Mouse (Mus musculus): ENCODE data around the gene Cab39.

- TF ChIP-seq CTCF (IDR thresholded peaks at IDR 0.05; ENCODE audit: low read depth, low read length) (no peak), GATA1 (IDR thresholded peaks at IDR 0.05; ENCODE audit: borderline replicate concordance, low read length) (no peak), TAL1 (conservative IDR thresholded peaks at IDR 0.05; ENCODE audit: low read depth, low read length) (no peak), POLR2AphosphoS5 (IDR thresholded peaks at IDR 0.05; ENCODE audit: insufficient replicate concordance, low read depth, low read length) (no peak)
These were observed 57.6 kb downstream of the Cab39 start for GRCm38 (mm10) chr1:85850851-85851250.

Data from G1E (cell line).